Mouse (Mus musculus) CH12.LX (cell line): Measurements from ENCODE around the gene Tmem178. TPM values are rescaled to one million over a fixed set of nuclear protein-coding genes. Genes with fewer than 3 reads are reported as not detected.

Experiments
- DNase-seq: peaks from one replicate; pipeline ENCODE4 v3.0.0-alpha.2; 2013; ENCODE audit errors: extremely low read depth
- H3K27ac ChIP-seq: 2 replicates; pipeline ENCODE4 v1.5.1; 2012; ENCODE audit warnings: low read depth, mild to moderate bottlenecking, control low read depth, moderate library complexity; ENCODE audit not compliant: insufficient read depth
- H3K27me3 ChIP-seq: replicated peaks from 2 replicates; pipeline ENCODE3; 2012; ENCODE audit warnings: inconsistent platforms
- H3K36me3 ChIP-seq, 2 experiments: replicated peaks in 1 of 2; 2 replicates each; pipeline versions ENCODE3 to v1.6.1; 2012; ENCODE audit warnings: inconsistent platforms in 1 of 2, low read length in 1 of 2, mild to moderate bottlenecking in 1 of 2, mixed read lengths in 1 of 2, moderate library complexity in 1 of 2; ENCODE audit not compliant: control insufficient read depth in 1 of 2, insufficient read depth in 1 of 2
- H3K4me1 ChIP-seq, 2 experiments: 2 replicates each; pipeline ENCODE4 v1.6.1; 2012; ENCODE audit warnings: inconsistent platforms in 1 of 2, moderate library complexity in 1 of 2; ENCODE audit not compliant: insufficient read depth in 2 of 2, control insufficient read depth in 1 of 2
- H3K4me2 ChIP-seq: 2 replicates; pipeline ENCODE4 v1.6.1; 2012; ENCODE audit warnings: low read depth, mild to moderate bottlenecking, control low read depth; ENCODE audit not compliant: poor library complexity, insufficient read depth, severe bottlenecking
- H3K4me3 ChIP-seq, 3 experiments: fragments of 150-350 bp in 1 of 3; sonication (generic) in 1 of 3; replicated peaks in 1 of 3; 2 replicates each; pipeline versions ENCODE3 to v1.5.1; 2011 to 2012; ENCODE audit warnings: low read depth in 2 of 3, low read length in 2 of 3, mild to moderate bottlenecking in 2 of 3, moderate library complexity in 2 of 3, control low read depth in 1 of 3, improper control_type of control experiment in 1 of 3, inconsistent platforms in 1 of 3, mixed read lengths in 1 of 3; ENCODE audit not compliant: poor library complexity in 1 of 3
- H3K79me2 ChIP-seq: replicated peaks from 2 replicates; pipeline ENCODE4 v1.6.1; 2012; ENCODE audit warnings: mild to moderate bottlenecking, moderate library complexity; ENCODE audit not compliant: control insufficient read depth, poor library complexity, insufficient read depth, severe bottlenecking; ENCODE audit errors: extremely low read depth
- H3K9ac ChIP-seq: 2 replicates; pipeline ENCODE4 v1.6.1; 2012; ENCODE audit warnings: low read depth, mild to moderate bottlenecking, control low read depth, moderate library complexity; ENCODE audit not compliant: insufficient read depth
- H3K9me3 ChIP-seq: replicated peaks from 2 replicates; pipeline ENCODE3; 2012; ENCODE audit warnings: low read length, inconsistent platforms, mixed read lengths
- BHLHE40 ChIP-seq: IDR thresholded peaks from 2 replicates; pipeline ENCODE4 v1.6.1; 2011; ENCODE audit warnings: mild to moderate bottlenecking, low read depth, low read length, improper control_type of control experiment
- CHD2 ChIP-seq: IDR thresholded peaks from 2 replicates; pipeline ENCODE4 v1.6.1; 2011; ENCODE audit warnings: low read length, improper control_type of control experiment
- CTCF ChIP-seq, 2 experiments: IDR thresholded peaks in 1 of 2; conservative IDR thresholded peaks in 1 of 2; 2 replicates each; pipeline ENCODE4 v1.5.1; 2011 to 2012; ENCODE audit warnings: low read depth in 2 of 2, low read length in 2 of 2, improper control_type of control experiment in 1 of 2, inconsistent platforms in 1 of 2, mild to moderate bottlenecking in 1 of 2, moderate library complexity in 1 of 2
- EP300 ChIP-seq: IDR thresholded peaks from 2 replicates; pipeline ENCODE4 v1.6.1; 2011; ENCODE audit warnings: low read length, improper control_type of control experiment
- HCFC1 ChIP-seq: IDR thresholded peaks from 2 replicates; pipeline ENCODE4 v1.6.1; 2012; ENCODE audit warnings: low read depth, mild to moderate bottlenecking, inconsistent platforms, low read length, improper control_type of control experiment
- JUN ChIP-seq: IDR thresholded peaks from 2 replicates; pipeline ENCODE4 v1.6.1; 2011; ENCODE audit warnings: low read depth, mild to moderate bottlenecking, low read length, improper control_type of control experiment, moderate library complexity; ENCODE audit not compliant: insufficient read depth
- JUND ChIP-seq: conservative IDR thresholded peaks from 2 replicates; pipeline ENCODE4 v1.6.1; 2011; ENCODE audit warnings: low read depth, low read length, improper control_type of control experiment
- MAZ ChIP-seq: IDR thresholded peaks from 2 replicates; pipeline ENCODE4 v1.6.1; 2012; ENCODE audit warnings: low read depth, mild to moderate bottlenecking, inconsistent platforms, low read length, improper control_type of control experiment, moderate library complexity
- MXI1 ChIP-seq: IDR thresholded peaks from 2 replicates; pipeline ENCODE4 v1.6.1; 2011; ENCODE audit warnings: mild to moderate bottlenecking, low read depth, low read length, improper control_type of control experiment
- NELFE ChIP-seq: IDR thresholded peaks from 2 replicates; pipeline ENCODE4 v1.6.1; 2011; ENCODE audit warnings: low read depth, low read length, improper control_type of control experiment
- NRF1 ChIP-seq: IDR thresholded peaks from 2 replicates; pipeline ENCODE4 v1.6.1; 2014; ENCODE audit warnings: low read depth, mild to moderate bottlenecking, inconsistent platforms, low read length, improper control_type of control experiment, moderate library complexity
- PAX5 ChIP-seq: IDR thresholded peaks from 2 replicates; pipeline ENCODE4 v1.6.1; 2012; ENCODE audit warnings: low read length, inconsistent platforms, mixed read lengths
- POLR2A ChIP-seq: IDR thresholded peaks from 2 replicates; pipeline ENCODE4 v1.6.1; 2011; ENCODE audit warnings: low read depth, mild to moderate bottlenecking, improper control_type of control experiment, low read length
- POLR2AphosphoS2 ChIP-seq: IDR thresholded peaks from 2 replicates; pipeline ENCODE4 v1.6.1; 2011; ENCODE audit warnings: low read depth, low read length, improper control_type of control experiment
- RAD21 ChIP-seq: IDR thresholded peaks from 2 replicates; pipeline ENCODE4 v1.6.1; 2011; ENCODE audit warnings: low read depth, mild to moderate bottlenecking, low read length, improper control_type of control experiment, moderate library complexity
- SIN3A ChIP-seq: IDR thresholded peaks from 2 replicates; pipeline ENCODE4 v1.6.1; 2012; ENCODE audit warnings: low read length, improper control_type of control experiment, inconsistent platforms
- SMC3 ChIP-seq: IDR thresholded peaks from 2 replicates; pipeline ENCODE4 v1.6.1; 2011; ENCODE audit warnings: low read depth, low read length, improper control_type of control experiment
- UBTF ChIP-seq: IDR thresholded peaks from 2 replicates; pipeline ENCODE4 v1.6.1; 2012; ENCODE audit warnings: low read depth, mild to moderate bottlenecking, inconsistent platforms, low read length, improper control_type of control experiment, moderate library complexity
- ZMIZ1 ChIP-seq: IDR thresholded peaks from 2 replicates; pipeline ENCODE4 v1.6.1; 2012; ENCODE audit warnings: low read depth, mild to moderate bottlenecking, inconsistent platforms, low read length, improper control_type of control experiment
- dilution Hi-C: fragments of 300-500 bp; cut with MboI; formaldehyde crosslinking; loops from 2 replicates; pipeline ENCODE4 v1.14.3; 2020; ENCODE audit warnings: low sequenced_read_pairs; ENCODE audit not compliant: extremely low pct_unique_long_range_greater_than_20kb, extremely low pct_ligation_motif_present
- in situ Hi-C: fragments of 300-500 bp; cut with MboI; formaldehyde crosslinking; loops from 3 replicates; pipeline ENCODE4 v1.14.3; 2019; ENCODE audit warnings: low sequenced_read_pairs, low pct_ligation_motif_present, low pct_unique_long_range_greater_than_20kb, mixed read lengths
- polyA plus RNA-seq: library from polyadenylated mRNA; unstranded; fragments of >175 nt; gene quantifications from 2 replicates; pipeline ENCODE4 v1.2.1, GENCODE M21; 2012; ENCODE audit warnings: low read depth; ENCODE audit not compliant: insufficient read length
- total RNA-seq, 2 experiments: library from RNA; depleted of rRNA; stranded (reverse); fragments of 300-350 nt in 1 of 2; fragments of >200 nt in 1 of 2; gene quantifications; 2 replicates each; pipeline ENCODE4 v1.2.3; 2012 to 2014

Tmem178 gene
- total and polyA plus RNA-seq, 3 experiments: not detected

- TF ChIP-seq UBTF: no peak
- no peak for TF ChIP-seq RAD21
- TF ChIP-seq JUND: no peak
- TF ChIP-seq BHLHE40: no peak
- no peak for TF ChIP-seq NELFE
- TF ChIP-seq NRF1: no peak
- no peak for TF ChIP-seq SIN3A
- TF ChIP-seq HCFC1: no peak
- no peak for TF ChIP-seq POLR2AphosphoS2
- TF ChIP-seq ZMIZ1: no peak
- TF ChIP-seq MAZ: no peak
- no peak for TF ChIP-seq PAX5
- dilution Hi-C loops: no loop called here
- Histone ChIP-seq H3K27ac (no peak overlapping the region), H3K4me3 (no peak overlapping the region), H3K4me2 (no peak overlapping the region), H3K36me3 (peaks cover 18 to 80% of the 10 kb centered on the region in 2 experiments), H3K9me3 (no peaks in the 10 kb centered on the region), H3K4me1 (peaks cover 3 to 27% of the 10 kb centered on the region in 2 experiments; a peak in 3 of 4 replicates), H3K9ac (no peak overlapping the region), H3K79me2 (no peaks in the 10 kb centered on the region), H3K27me3 (no peaks in the 10 kb centered on the region)
- no peak for DNase-seq
- in situ Hi-C loops: no loop called here
Measured at GRCm38 (mm10) chr17:81045115-81045514, 100.7 kb downstream of the Tmem178 start.

GRCm38 (mm10) chr17:81045525-81046150, 101.2 kb downstream of the Tmem178 start:
- Histone ChIP-seq H3K27me3 (no peaks in the 10 kb centered on the region), H3K4me1 (peaks cover 3 to 27% of the 10 kb centered on the region in 2 experiments; a peak in 3 of 4 replicates), H3K4me2 (no peak overlapping the region), H3K9me3 (no peaks in the 10 kb centered on the region), H3K4me3 (no peak overlapping the region), H3K27ac (no peak overlapping the region), H3K79me2 (no peaks in the 10 kb centered on the region), H3K36me3 (peaks cover 15 to 80% of the 10 kb centered on the region in 2 experiments), H3K9ac (no peak overlapping the region)
- dilution Hi-C loops: no loop called here
- TF ChIP-seq EP300 (no peak), JUN (no peak), CTCF (conservative IDR thresholded peaks at IDR 0.05 in 1 of 2, IDR thresholded peaks at IDR 0.05 in 1 of 2; ENCODE audit: low read depth in 2 of 2, low read length in 2 of 2) (peak; percentile 48 to 67), CHD2 (no peak), SMC3 (peak; percentile 41), RAD21 (peak; percentile 20), MXI1 (no peak), POLR2A (no peak)
- DNase-seq: peak; percentile 45
- in situ Hi-C loops: no loop called here
